Mouse (Mus musculus) erythroblast, embryonic 14.5 days (primary cell): Measurements from ENCODE around the gene Wdfy4. TPM values are rescaled to one million over a fixed set of nuclear protein-coding genes. Genes with fewer than 3 reads are reported as not detected.

Experiments used
- H3K27me3 ChIP-seq: 2 replicates; pipeline ENCODE4 v1.6.1; 2012; ENCODE audit warnings: inconsistent platforms; ENCODE audit not compliant: control insufficient read depth
- H3K36me3 ChIP-seq: 2 replicates; pipeline ENCODE4 v1.6.1; 2012; ENCODE audit warnings: mild to moderate bottlenecking, inconsistent platforms; ENCODE audit not compliant: control insufficient read depth
- H3K4me1 ChIP-seq: 2 replicates; pipeline ENCODE4 v1.6.1; 2012; ENCODE audit warnings: inconsistent platforms; ENCODE audit not compliant: control insufficient read depth
- H3K4me3 ChIP-seq: replicated peaks from 2 replicates; pipeline ENCODE3; 2012; ENCODE audit warnings: moderate library complexity, mild to moderate bottlenecking, inconsistent platforms
- H3K9me3 ChIP-seq: 2 replicates; pipeline ENCODE4 v1.6.1; 2012; ENCODE audit warnings: low read length, inconsistent platforms, mixed read lengths; ENCODE audit not compliant: control insufficient read depth
- GATA1 ChIP-seq: IDR thresholded peaks from 2 replicates; pipeline ENCODE4 v1.6.1; 2012; ENCODE audit warnings: low read length, inconsistent platforms, mixed read lengths
- TAL1 ChIP-seq: IDR thresholded peaks from 3 replicates; pipeline ENCODE4 v1.6.1; 2012; ENCODE audit warnings: low read length, inconsistent platforms, mixed read lengths
- polyA plus RNA-seq: library from polyadenylated mRNA; stranded (reverse); fragments of >175 nt; gene quantifications from 2 replicates; pipeline ENCODE4 v1.2.3, GENCODE M21; 2012

Wdfy4 gene
- polyA plus RNA-seq, 1 experiment: 0.02 TPM

DNA sequence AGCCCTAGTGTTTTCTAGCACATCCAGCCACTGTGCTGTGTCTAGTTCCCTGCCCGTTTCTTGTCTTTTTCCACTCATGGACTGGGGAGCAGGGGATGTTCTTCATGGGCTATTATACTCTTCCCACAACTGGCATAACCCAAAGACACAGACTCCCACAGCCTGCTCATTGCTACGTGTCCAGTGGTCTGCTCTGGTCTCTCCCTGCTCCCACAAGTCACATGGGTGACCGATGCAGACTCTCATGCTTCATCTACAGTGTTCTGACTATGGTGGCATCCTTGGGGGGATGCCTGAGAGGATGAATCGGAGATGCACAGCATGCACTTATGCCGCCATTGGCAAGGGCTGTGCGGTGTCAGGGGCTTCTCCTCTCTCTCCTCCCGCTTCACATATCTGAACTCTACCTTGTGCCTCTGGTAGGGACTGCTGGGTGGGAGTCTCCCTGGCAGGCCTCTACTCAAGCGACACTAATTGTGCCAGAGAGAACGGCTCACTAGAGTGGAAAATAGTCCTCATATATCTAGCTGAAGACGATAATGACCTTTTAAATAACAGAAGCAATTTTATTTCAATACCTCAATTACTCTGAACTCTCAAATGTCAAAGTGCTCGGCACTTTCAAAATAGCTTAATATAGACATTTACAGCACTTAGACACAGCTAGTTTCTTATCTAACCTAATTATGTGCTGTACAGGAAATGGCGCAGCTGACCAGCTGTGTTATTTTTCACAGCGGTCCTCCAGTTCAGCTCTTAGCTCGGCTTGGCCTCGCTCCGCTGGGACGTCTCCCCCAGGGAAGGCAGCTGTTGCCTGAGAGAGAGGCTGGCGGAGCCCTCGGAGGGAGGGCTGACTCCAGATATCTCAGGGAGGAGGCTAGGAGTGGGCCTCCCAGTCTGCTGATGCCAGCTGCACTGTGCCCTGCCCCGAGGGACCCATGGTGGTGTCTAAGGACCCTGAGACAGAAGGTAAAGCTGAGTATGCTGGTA lies 234.7 kb downstream of the Wdfy4 start:
- no peaks in the 10 kb centered on the region for H3K4me1 ChIP-seq
- no peaks in the 10 kb centered on the region for H3K27me3 ChIP-seq
- no peak overlapping the region for H3K4me3 ChIP-seq
- no peaks in the 10 kb centered on the region for H3K9me3 ChIP-seq
- TF ChIP-seq TAL1 (no peak), GATA1 (no peak)
- H3K36me3 ChIP-seq: no peaks in the 10 kb centered on the region

DNA sequence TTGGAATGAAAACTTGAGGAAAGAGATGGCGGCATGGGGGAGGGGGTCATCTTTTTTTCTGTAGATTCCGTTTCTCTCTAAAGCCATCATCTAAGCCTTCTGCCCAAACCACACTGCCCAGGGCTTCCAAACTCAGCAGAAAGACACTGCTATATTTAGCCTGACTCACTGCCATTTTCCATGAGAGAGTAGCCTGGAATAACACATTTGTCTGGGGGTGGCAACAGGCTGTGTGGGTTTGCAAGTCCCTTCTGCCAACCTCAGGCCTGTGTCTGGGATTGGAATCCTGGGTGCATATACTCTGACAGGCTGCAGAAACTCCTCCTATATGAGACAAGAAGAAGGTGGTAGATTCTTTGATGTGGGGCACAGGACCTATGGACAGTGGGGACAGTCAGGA lies 237.8 kb downstream of the Wdfy4 start:
- no peaks in the 10 kb centered on the region for H3K4me1 ChIP-seq
- no peak overlapping the region for H3K4me3 ChIP-seq
- TF ChIP-seq GATA1 (no peak), TAL1 (no peak)
- H3K27me3 ChIP-seq: no peaks in the 10 kb centered on the region
- H3K9me3 ChIP-seq: no peaks in the 10 kb centered on the region
- no peaks in the 10 kb centered on the region for H3K36me3 ChIP-seq

- Histone ChIP-seq H3K36me3 (no peaks in the 10 kb centered on the region), H3K9me3 (no peaks in the 10 kb centered on the region), H3K4me3 (no peak overlapping the region), H3K27me3 (no peaks in the 10 kb centered on the region), H3K4me1 (no peaks in the 10 kb centered on the region)
- TF ChIP-seq TAL1 (no peak), GATA1 (no peak)
Measured at GRCm38 (mm10) chr14:32939217-32939616, 246.1 kb downstream of the Wdfy4 start.

DNA sequence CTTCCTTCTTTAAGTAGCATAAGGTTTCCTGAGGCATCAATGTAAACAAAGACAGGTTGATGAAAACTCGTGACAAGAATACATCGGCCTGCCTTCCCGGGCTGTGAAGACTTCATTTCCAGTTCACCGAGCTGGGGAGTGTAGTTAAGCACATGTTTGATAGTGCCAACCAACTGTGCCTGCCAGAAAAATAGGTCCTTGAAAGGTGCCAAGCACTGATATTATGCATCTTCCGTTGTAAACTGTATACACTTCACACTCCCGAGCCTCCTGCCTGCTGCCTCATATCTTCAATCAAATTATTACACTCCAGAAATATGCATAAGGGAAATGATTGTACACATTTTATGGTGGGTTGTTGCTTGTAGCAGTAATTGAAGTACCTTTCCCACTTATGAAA lies 251.2 kb downstream of the Wdfy4 start:
- Histone ChIP-seq H3K4me3 (no peak overlapping the region), H3K27me3 (no peaks in the 10 kb centered on the region), H3K9me3 (no peaks in the 10 kb centered on the region), H3K4me1 (no peaks in the 10 kb centered on the region), H3K36me3 (no peaks in the 10 kb centered on the region)
- TF ChIP-seq GATA1 (no peak), TAL1 (no peak)

DNA sequence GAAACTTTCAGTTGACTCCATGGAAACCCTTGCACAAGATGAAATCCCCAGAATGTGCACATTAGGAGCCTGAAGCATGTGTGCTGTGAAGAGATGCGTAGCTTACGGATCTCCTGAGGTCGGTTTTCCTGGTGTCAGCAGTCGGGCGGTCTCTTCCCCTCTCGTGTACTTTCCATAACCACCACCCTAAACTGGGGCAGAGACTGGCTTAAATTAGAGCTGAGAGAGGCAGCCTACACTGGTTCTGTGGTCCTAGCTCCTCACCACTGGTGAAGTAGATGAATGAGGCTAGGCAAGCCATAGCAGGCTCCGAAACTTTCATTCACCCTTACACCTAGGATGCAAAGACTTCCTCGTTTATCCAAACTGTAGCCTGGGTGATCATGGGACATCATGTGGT lies 253.1 kb downstream of the Wdfy4 start:
- H3K9me3 ChIP-seq: no peaks in the 10 kb centered on the region
- no peaks in the 10 kb centered on the region for H3K4me1 ChIP-seq
- no peaks in the 10 kb centered on the region for H3K27me3 ChIP-seq
- H3K36me3 ChIP-seq: no peaks in the 10 kb centered on the region
- TF ChIP-seq TAL1: no peak
- no peak for TF ChIP-seq GATA1
- no peak overlapping the region for H3K4me3 ChIP-seq

- TF ChIP-seq GATA1 (no peak), TAL1 (no peak)
- no peaks in the 10 kb centered on the region for H3K27me3 ChIP-seq
- no peaks in the 10 kb centered on the region for H3K36me3 ChIP-seq
- H3K4me1 ChIP-seq: no peaks in the 10 kb centered on the region
- no peak overlapping the region for H3K4me3 ChIP-seq
- H3K9me3 ChIP-seq: no peaks in the 10 kb centered on the region
Measured at GRCm38 (mm10) chr14:32931709-32932108, 253.6 kb downstream of the Wdfy4 start.

DNA sequence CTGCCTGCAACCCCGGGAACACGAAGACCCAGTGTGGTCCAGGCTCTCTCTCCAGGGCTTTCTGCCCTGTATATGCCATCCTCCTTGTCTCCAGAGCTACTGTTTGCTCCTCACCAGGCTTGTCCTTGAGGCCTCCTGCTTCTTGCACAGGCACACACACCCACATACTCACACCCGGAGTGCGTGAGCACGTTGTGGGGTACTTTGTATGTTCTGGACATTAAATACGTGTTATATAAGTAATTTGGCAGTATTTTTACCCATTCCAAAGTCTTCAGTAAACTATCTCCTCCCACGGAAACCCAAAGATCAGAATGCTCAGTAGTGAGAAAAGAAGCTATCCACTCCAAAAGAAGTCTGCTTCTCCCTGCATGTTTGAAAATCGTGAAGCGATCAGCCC lies 261.4 kb downstream of the Wdfy4 start:
- Histone ChIP-seq H3K36me3 (no peaks in the 10 kb centered on the region), H3K27me3 (no peaks in the 10 kb centered on the region), H3K4me3 (no peak overlapping the region), H3K9me3 (no peaks in the 10 kb centered on the region), H3K4me1 (no peaks in the 10 kb centered on the region)
- no peak for TF ChIP-seq TAL1
- no peak for TF ChIP-seq GATA1

- Histone ChIP-seq H3K36me3 (no peaks in the 10 kb centered on the region), H3K27me3 (no peaks in the 10 kb centered on the region), H3K9me3 (no peaks in the 10 kb centered on the region), H3K4me3 (no peak overlapping the region), H3K4me1 (no peaks in the 10 kb centered on the region)
- TF ChIP-seq GATA1 (no peak), TAL1 (no peak)
Measured at GRCm38 (mm10) chr14:32917919-32918318, 267.4 kb downstream of the Wdfy4 start.

DNA sequence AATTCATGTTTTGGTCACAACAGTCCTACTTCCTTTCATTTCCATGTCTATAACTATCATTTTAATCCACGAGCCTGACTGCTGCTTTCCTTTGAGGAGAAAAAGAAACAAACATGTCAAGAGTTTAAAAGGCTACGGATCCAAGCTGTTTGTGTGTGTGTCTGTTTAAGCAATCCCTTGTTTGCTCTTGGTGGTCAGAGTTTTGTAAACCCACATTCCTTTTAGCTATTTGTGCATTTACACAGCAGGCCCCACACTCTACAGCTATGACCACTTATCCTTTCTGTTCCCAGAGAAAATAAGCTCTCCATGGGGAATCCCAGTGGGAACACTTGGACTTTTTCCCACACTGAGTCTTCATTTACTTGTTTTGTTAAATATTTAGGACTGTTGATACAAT lies 269.9 kb downstream of the Wdfy4 start:
- TF ChIP-seq TAL1 (no peak), GATA1 (no peak)
- no peaks in the 10 kb centered on the region for H3K9me3 ChIP-seq
- no peaks in the 10 kb centered on the region for H3K4me1 ChIP-seq

GRCm38 (mm10) chr14:32911187-32911586 lies 274.1 kb downstream of the Wdfy4 start:
- no peaks in the 10 kb centered on the region for H3K27me3 ChIP-seq
- TF ChIP-seq TAL1: no peak
- TF ChIP-seq GATA1: no peak

More for the DNA sequence above, 269.9 kb downstream of the Wdfy4 start:
- Histone ChIP-seq H3K27me3 (no peaks in the 10 kb centered on the region), H3K36me3 (no peaks in the 10 kb centered on the region), H3K4me3 (no peak overlapping the region)

More at GRCm38 (mm10) chr14:32911187-32911586, 274.1 kb downstream of the Wdfy4 start:
- Histone ChIP-seq H3K36me3 (no peaks in the 10 kb centered on the region), H3K9me3 (no peaks in the 10 kb centered on the region), H3K4me1 (no peaks in the 10 kb centered on the region), H3K4me3 (no peak overlapping the region)

Other genes with a start within 250 kb of the Wdfy4 start
- not detected in 2 replicates for gene Lrrc18, start 194.1 kb downstream of the Wdfy4 start, polyA plus RNA-seq
- 0.02 TPM in 1 of 2 replicates, not detected in the other for gene Arhgap22, start 28.5 kb upstream of the Wdfy4 start, polyA plus RNA-seq